Mouse (Mus musculus) neural tube, embryonic 13.5 days (tissue): Measurements from ENCODE around the gene Vac14. TPM values are rescaled to one million over a fixed set of nuclear protein-coding genes. Genes with fewer than 3 reads are reported as not detected.
"Not testable (repeated sequence)": the region's sequence is repeated elsewhere in the genome, so short reads cannot be mapped to it uniquely, and the experiment has no call there.

Experiments used
- ATAC-seq: fragments of 200-750 bp; cut with Nextera tagmentation; 2 replicates; pipeline ENCODE4 v1.8.0; 2017; ENCODE audit warnings: low read depth, mild to moderate bottlenecking, moderate TSS enrichment, moderate library complexity
- H3K27ac ChIP-seq: fragments of 300-500 bp; sonication (generic); replicated peaks from 2 replicates; pipeline ENCODE4 v1.5.1; 2015; ENCODE audit warnings: moderate library complexity, mild to moderate bottlenecking, inconsistent platforms
- H3K27me3 ChIP-seq: fragments of 300-500 bp; sonication (generic); 2 replicates; pipeline ENCODE4 v1.6.1; 2015; ENCODE audit warnings: mild to moderate bottlenecking, inconsistent platforms
- H3K36me3 ChIP-seq: fragments of 300-500 bp; sonication (generic); 2 replicates; pipeline ENCODE4 v1.6.1; 2015; ENCODE audit warnings: mild to moderate bottlenecking, inconsistent platforms
- H3K4me1 ChIP-seq: fragments of 300-500 bp; sonication (generic); replicated peaks from 2 replicates; pipeline ENCODE4 v1.6.1; 2015; ENCODE audit warnings: inconsistent platforms
- H3K4me2 ChIP-seq: fragments of 300-500 bp; sonication (generic); 2 replicates; pipeline ENCODE4 v1.6.1; 2015; ENCODE audit warnings: inconsistent platforms, mild to moderate bottlenecking, moderate library complexity
- H3K4me3 ChIP-seq: fragments of 300-500 bp; sonication (generic); 2 replicates; pipeline ENCODE4 v1.5.1; 2015; ENCODE audit warnings: mild to moderate bottlenecking, inconsistent platforms
- H3K9ac ChIP-seq: fragments of 300-500 bp; sonication (generic); 2 replicates; pipeline ENCODE4 v1.6.1; 2015; ENCODE audit warnings: moderate library complexity, mild to moderate bottlenecking, inconsistent platforms
- H3K9me3 ChIP-seq: fragments of 300-500 bp; sonication (generic); 2 replicates; pipeline ENCODE4 v1.6.1; 2016; ENCODE audit warnings: inconsistent platforms
- WGBS: fragments of 180-500 bp; shearing (Covaris S2); methylation state at CpG from one replicate; pipeline ENCODE4 v1.1.7; 2015; 5-methylcytosine and 5-hydroxymethylcytosine counted together
- polyA plus RNA-seq: library from polyadenylated mRNA; unstranded; fragments of >200 nt; fragmentation: Nextera tagmentation; extraction: Ambion mirVana; gene quantifications from 2 replicates; pipeline ENCODE4 v1.2.1, GENCODE M21; 2015

Vac14 gene
- polyA plus RNA-seq, 1 experiment from 2014 or later, result 25.2 TPM

DNA sequence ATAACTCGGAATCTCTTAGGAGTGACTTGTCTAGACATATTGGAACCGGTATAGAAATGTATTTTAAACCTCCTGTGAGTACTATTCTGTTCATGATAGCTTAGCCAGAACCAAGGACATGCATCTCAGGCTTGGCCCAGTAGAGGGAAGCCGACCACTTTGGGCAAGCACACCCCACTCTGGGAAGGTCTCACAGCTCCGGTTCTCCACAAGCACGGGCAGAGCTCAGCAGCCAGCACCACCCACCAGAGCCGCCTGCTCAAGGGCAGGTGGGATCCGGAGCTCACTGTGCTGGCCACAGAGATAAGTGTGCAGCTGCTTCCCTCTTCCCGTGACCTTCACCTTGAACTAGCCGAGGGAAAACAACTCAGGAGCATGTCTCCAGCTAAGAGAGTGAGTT, 32.5 kb downstream of the Vac14 start:
- Histone ChIP-seq H3K4me3 (no peak overlapping the region), H3K27me3 (no peaks in the 10 kb centered on the region), H3K36me3 (peaks cover 50% of the 10 kb centered on the region), H3K9me3 (no peaks in the 10 kb centered on the region), H3K4me1 (no peaks in the 10 kb centered on the region), H3K27ac (no peak overlapping the region), H3K4me2 (no peak overlapping the region), H3K9ac (no peak overlapping the region)
- ATAC-seq, result no peak
- 86% methylated on average over 9 of the region's 9 CpGs for WGBS

DNA sequence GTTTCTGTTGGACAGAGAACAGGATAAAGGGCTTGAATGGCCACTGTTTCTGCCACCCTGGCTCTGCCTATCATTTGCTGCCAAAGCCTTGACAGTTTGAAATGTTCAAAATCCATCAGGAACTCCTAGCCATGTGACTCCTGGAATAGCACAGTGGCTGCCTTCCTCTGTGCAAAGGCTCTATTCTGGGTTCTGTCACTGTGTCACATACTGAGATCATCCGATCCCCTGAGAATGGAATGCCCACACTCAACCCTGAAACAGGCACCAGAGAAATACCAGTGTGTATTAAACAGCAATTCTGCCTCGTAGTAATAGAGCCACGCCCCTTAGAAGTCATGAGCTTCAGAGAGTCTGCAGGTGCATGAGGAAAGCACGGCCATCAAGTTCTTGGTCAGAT, 33.5 kb downstream of the Vac14 start:
- no peak for ATAC-seq
- Histone ChIP-seq H3K27me3 (no peaks in the 10 kb centered on the region), H3K9ac (no peak overlapping the region), H3K27ac (no peak overlapping the region), H3K9me3 (no peaks in the 10 kb centered on the region), H3K4me1 (no peaks in the 10 kb centered on the region), H3K4me3 (no peak overlapping the region), H3K36me3 (peaks cover 54% of the 10 kb centered on the region), H3K4me2 (no peak overlapping the region)
- WGBS, result 90% methylated on average over 4 of the region's 4 CpGs

DNA sequence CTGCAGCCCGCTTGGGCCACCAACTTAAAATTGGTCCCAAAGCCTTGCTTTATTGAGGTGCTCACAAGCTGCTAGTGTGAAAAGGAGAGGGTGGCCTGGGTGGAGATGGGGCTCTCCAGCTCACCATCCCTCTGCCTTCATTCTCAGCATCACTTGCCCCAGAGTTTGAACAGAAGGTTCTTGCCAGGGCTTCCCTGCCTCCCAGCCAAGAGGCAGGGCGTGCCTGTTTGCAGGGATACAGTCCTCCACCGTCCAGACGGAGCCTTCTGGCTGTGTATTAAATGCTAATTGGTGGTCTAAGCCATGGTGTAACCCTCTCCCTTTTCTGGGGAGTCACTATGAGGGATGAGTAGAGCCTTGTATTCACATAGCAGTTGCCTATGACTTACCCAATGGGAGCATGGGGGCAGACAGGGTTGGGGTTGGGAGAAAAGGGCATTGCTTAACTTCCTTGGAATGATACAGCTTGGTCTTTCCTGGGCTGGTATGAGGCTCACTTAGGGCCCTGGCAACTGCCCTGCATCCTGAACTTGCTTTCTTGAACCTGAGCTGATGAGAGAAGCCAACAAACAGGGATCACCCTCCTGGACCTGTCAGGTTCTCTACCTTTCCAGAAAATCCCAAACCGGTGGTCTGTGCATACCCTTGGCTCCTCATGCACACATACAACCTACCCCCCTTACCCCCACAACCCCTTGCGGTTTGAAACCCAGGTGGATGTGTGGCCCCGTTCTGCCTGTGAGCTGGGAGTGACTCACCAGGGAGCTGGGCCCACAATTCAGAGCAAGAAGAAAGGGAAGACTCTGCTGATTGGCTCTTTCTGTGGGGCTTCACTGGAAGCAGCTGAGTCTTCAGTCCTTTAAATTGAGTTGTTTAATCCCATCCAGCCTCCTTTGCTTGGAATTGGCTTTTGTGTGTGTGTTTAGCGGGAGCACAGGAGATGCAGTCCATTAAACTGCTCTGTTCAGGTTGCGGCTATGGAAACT, 36.0 kb downstream of the Vac14 start:
- Histone ChIP-seq H3K9me3 (no peaks in the 10 kb centered on the region), H3K27ac (no peak overlapping the region), H3K27me3 (no peaks in the 10 kb centered on the region), H3K4me2 (no peak overlapping the region), H3K9ac (no peak overlapping the region), H3K4me1 (no peaks in the 10 kb centered on the region), H3K4me3 (no peak overlapping the region), H3K36me3 (peaks cover 67% of the 10 kb centered on the region)
- WGBS, result 84% methylated on average over 9 of the region's 9 CpGs
- no peak for ATAC-seq

GRCm38 (mm10) chr8:110655827-110656226, 37.4 kb downstream of the Vac14 start:
- no peak for ATAC-seq
- Histone ChIP-seq H3K9ac (no peak overlapping the region), H3K27me3 (no peaks in the 10 kb centered on the region), H3K4me2 (no peak overlapping the region), H3K36me3 (peaks cover 62% of the 10 kb centered on the region), H3K4me1 (no peaks in the 10 kb centered on the region), H3K4me3 (no peak overlapping the region), H3K27ac (no peak overlapping the region), H3K9me3 (no peaks in the 10 kb centered on the region)
- WGBS, result 96% methylated on average over 1 of the region's 1 CpGs

- ATAC-seq, result no peak
- Histone ChIP-seq H3K27me3 (no peaks in the 10 kb centered on the region), H3K9me3 (no peaks in the 10 kb centered on the region), H3K9ac (no peak overlapping the region), H3K4me3 (no peak overlapping the region), H3K36me3 (peaks cover 57% of the 10 kb centered on the region), H3K27ac (no peak overlapping the region), H3K4me1 (no peaks in the 10 kb centered on the region), H3K4me2 (no peak overlapping the region)
- WGBS, result 96% methylated on average over 2 of the region's 2 CpGs
Measured at GRCm38 (mm10) chr8:110657661-110658060, 39.3 kb downstream of the Vac14 start.

- ATAC-seq, result no peak
- Histone ChIP-seq H3K27ac (no peak overlapping the region), H3K4me1 (peaks cover 24% of the 10 kb centered on the region), H3K4me3 (no peak overlapping the region), H3K9me3 (no peaks in the 10 kb centered on the region), H3K27me3 (no peaks in the 10 kb centered on the region), H3K4me2 (no peak overlapping the region), H3K36me3 (peaks cover 43% of the 10 kb centered on the region), H3K9ac (no peak overlapping the region)
Measured at GRCm38 (mm10) chr8:110660121-110660520, 41.7 kb downstream of the Vac14 start.

DNA sequence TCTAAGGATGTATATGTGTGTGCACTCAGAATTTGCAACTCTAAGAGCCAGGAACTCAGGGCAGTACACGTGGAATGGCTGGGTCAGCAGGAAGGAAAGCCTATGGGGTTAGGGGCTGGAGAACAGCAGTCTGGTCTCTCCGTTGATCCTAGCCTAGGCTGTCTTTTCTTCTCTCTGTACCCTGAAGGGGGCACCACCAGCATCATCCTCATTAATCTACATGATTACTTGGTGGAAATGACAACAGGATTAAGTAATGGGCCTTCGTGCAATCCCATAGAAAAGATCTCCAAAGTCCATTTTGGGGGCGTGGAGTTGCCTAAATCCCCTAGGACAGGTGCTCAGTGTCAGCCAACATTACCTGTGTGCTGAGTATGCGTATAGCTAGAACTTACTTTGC, 44.2 kb downstream of the Vac14 start:
- Histone ChIP-seq H3K27me3 (no peaks in the 10 kb centered on the region), H3K4me1 (peaks cover 26% of the 10 kb centered on the region), H3K4me3 (no peak overlapping the region), H3K9me3 (no peaks in the 10 kb centered on the region), H3K27ac (no peak overlapping the region), H3K4me2 (no peak overlapping the region), H3K9ac (no peak overlapping the region), H3K36me3 (peaks cover 35% of the 10 kb centered on the region)
- no peak for ATAC-seq
- 87% methylated on average over 5 of the region's 5 CpGs for WGBS

GRCm38 (mm10) chr8:110663015-110663742, 44.8 kb downstream of the Vac14 start:
- Histone ChIP-seq H3K36me3 (peaks cover 28% of the 10 kb centered on the region), H3K9ac (no peak overlapping the region), H3K4me1 (peaks cover 26% of the 10 kb centered on the region), H3K4me2 (no peak overlapping the region), H3K27ac (peak overlapping the region; percentile 74), H3K4me3 (no peak overlapping the region), H3K9me3 (no peaks in the 10 kb centered on the region), H3K27me3 (no peaks in the 10 kb centered on the region)
- ATAC-seq, result no peak
- WGBS, result 81% methylated on average over 6 of the region's 6 CpGs

GRCm38 (mm10) chr8:110664202-110664896, 46.0 kb downstream of the Vac14 start:
- Histone ChIP-seq H3K4me3 (no peak overlapping the region), H3K4me2 (no peak overlapping the region), H3K27ac (peak overlapping the region; percentile 74), H3K27me3 (no peaks in the 10 kb centered on the region), H3K9ac (0 out of 2 replicates have a peak overlapping the region, but pooled peaks have one; percentile 38), H3K4me1 (peaks cover 26% of the 10 kb centered on the region), H3K36me3 (peaks cover 23% of the 10 kb centered on the region), H3K9me3 (no peaks in the 10 kb centered on the region)
- peak; percentile 72 for ATAC-seq
- 48% methylated on average over 7 of the region's 7 CpGs for WGBS

DNA sequence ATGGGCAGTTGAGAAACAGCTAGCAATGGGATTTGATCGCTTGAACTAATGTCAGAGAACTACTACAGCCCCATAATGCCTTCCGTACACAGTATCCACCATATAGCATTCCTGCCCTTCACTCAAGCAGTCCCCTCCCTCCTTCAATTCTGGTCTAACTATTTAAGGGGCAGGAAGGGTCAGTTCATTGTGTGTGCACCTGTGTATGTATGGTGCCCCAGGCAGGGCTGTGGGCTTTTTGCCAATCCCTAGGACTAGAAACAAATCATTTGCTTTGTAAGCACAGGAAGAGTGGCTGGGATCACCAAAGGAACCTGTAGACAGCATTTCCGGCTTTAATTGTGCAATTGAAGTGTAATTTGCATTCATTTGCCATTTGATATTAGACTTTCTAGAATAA, 46.6 kb downstream of the Vac14 start:
- Histone ChIP-seq H3K36me3 (peaks cover 21% of the 10 kb centered on the region), H3K4me1 (peaks cover 26% of the 10 kb centered on the region), H3K27me3 (no peaks in the 10 kb centered on the region), H3K27ac (peak overlapping the region; percentile 74), H3K4me3 (no peak overlapping the region), H3K4me2 (no peak overlapping the region), H3K9ac (no peak overlapping the region), H3K9me3 (no peaks in the 10 kb centered on the region)
- ATAC-seq, result no peak
- WGBS, result 67% methylated on average over 3 of the region's 3 CpGs

- H3K4me1 ChIP-seq, result peaks cover 26% of the 10 kb centered on the region
- H3K9ac ChIP-seq, result not testable (repeated sequence)
- WGBS, result 89% methylated on average over 8 of the region's 8 CpGs
Measured at GRCm38 (mm10) chr8:110667590-110668177, 49.3 kb downstream of the Vac14 start.

More at GRCm38 (mm10) chr8:110667590-110668177, 49.3 kb downstream of the Vac14 start:
- H3K4me3 ChIP-seq, H3K27me3 ChIP-seq, H3K9me3 ChIP-seq, H3K4me2 ChIP-seq, ATAC-seq, H3K27ac ChIP-seq: not testable (repeated sequence)
- peaks cover 26% of the 10 kb centered on the region; the same call in 1 of the 2 replicates for H3K36me3 ChIP-seq
